Comparison of ENCODE assay signal across 8 mouse cellular contexts in genomic region chr9:37146603-37147358, GRCm38 (mm10). TPM values are rescaled to one million over a fixed set of nuclear protein-coding genes. Genes with fewer than 3 reads are reported as not detected.
DNase-seq lines count a peak whose midpoint lies in the region; ATAC-seq and TF ChIP-seq lines count a peak whose summit lies in the region.

No protein-coding gene starts in this region.

- no peaks in the 10 kb centered on the region for H3K27me3 ChIP-seq in hindbrain, embryonic 11.5 days (ENCODE audit: control insufficient read depth, insufficient read depth, low read length)

- peak overlapping the region; percentile 84 for H3K4me2 ChIP-seq in hindbrain, embryonic 11.5 days (replicated peaks; ENCODE audit: low read depth, low read length)

- peak overlapping the region; percentile 99 for H3K27ac ChIP-seq in hindbrain, embryonic 11.5 days (ENCODE audit: low read depth, low read length)

- H3K4me3 ChIP-seq in hindbrain, embryonic 11.5 days (ENCODE audit: low read depth, low read length): peak overlapping the region; percentile 94
- H3K4me3 ChIP-seq in lung, adult 2 months (replicated peaks; ENCODE audit: extremely low read depth, low read depth, low read length): peak overlapping the region; percentile 55

- ATAC-seq in hindbrain, embryonic 11.5 days (ENCODE audit: low FRiP score): peak; percentile 89
- ATAC-seq in megakaryocyte-erythroid progenitor cell, adult 5-6 weeks (replicated peaks; ENCODE audit: low FRiP score, low TSS enrichment, poor library complexity, severe bottlenecking): no peak

- under 1% methylated on average over 62 of the region's 75 CpGs for WGBS in hindbrain, embryonic 11.5 days
- 1% methylated on average over 69 of the region's 75 CpGs for WGBS in lung, adult 2 months

- peak overlapping the region; percentile 98 for H3K9ac ChIP-seq in hindbrain, embryonic 11.5 days (ENCODE audit: low read depth, low read length)

- no peak for TF ChIP-seq CTCF in lung, adult 2 months (IDR thresholded peaks at IDR 0.05; ENCODE audit: insufficient read depth, low read length)

- no peaks in the 10 kb centered on the region for H3K36me3 ChIP-seq in hindbrain, embryonic 11.5 days (ENCODE audit: control insufficient read depth, insufficient read depth, low read length)

- H3K9me3 ChIP-seq in hindbrain, embryonic 11.5 days (ENCODE audit: control insufficient read depth, low read length): no peaks in the 10 kb centered on the region

- peak; percentile 47 for DNase-seq in WW6 (ENCODE audit: low read depth, low spot score)
- DNase-seq in cerebellum, postnatal 10 days: peak; percentile 82
- DNase-seq in frontal cortex, postnatal 14 days (ENCODE audit: low spot score in 2 of 2): peak; percentile 69 to 78
- no peak for DNase-seq in hindbrain, embryonic 11.5 days (ENCODE audit: low spot score)
- peak; percentile 49 for DNase-seq in layer of hippocampus, adult 9-10 months (ENCODE audit: low spot score)
- peak; percentile 65 for DNase-seq in lung, adult 2 months
- DNase-seq in ovary, adult 18-20 months (ENCODE audit: low spot score): peak; percentile 76

- TF ChIP-seq POLR2A in lung, adult 2 months (IDR thresholded peaks at IDR 0.05; ENCODE audit: borderline replicate concordance, extremely low read depth, low read depth, low read length): peak; percentile 34; the same call in 1 of the 2 replicates

- H3K4me1 ChIP-seq in hindbrain, embryonic 11.5 days (replicated peaks; ENCODE audit: control insufficient read depth, insufficient read depth, low read length): peaks cover 7% of the 10 kb centered on the region
- peaks cover 5% of the 10 kb centered on the region; the same call in 1 of the 2 replicates for H3K4me1 ChIP-seq in lung, adult 2 months (ENCODE audit: control insufficient read depth, insufficient read depth, low read length)

RNA-seq across cellular contexts. Expression of gene Pknox2, which starts 0.4 kb away (rescaled TPM):
- polyA plus RNA-seq in hindbrain, embryonic 11.5 days (2014; fragmentation: Nextera tagmentation; extraction: Ambion mirVana): 16.0 and 18.8 TPM in 2 replicates
- polyA plus RNA-seq in lung, adult 2 months (2012; rRNA removed): 32.2 and 37.2 TPM in 2 replicates
- total RNA-seq in megakaryocyte-erythroid progenitor cell, adult 5-6 weeks (2014; fragmentation: Nextera tagmentation): not detected in 2 replicates
- not detected in 2 replicates for total RNA-seq in megakaryocyte-erythroid progenitor cell, adult 5-6 weeks (2017)
